Mouse (Mus musculus): ENCODE results near the gene Tnfaip6. TPM values are rescaled to one million over a fixed set of nuclear protein-coding genes. Genes with fewer than 3 reads are reported as not detected.

Gene Tnfaip6
- polyA plus RNA-seq, 1 experiment from 2014 or later = 17.0 TPM

DNA sequence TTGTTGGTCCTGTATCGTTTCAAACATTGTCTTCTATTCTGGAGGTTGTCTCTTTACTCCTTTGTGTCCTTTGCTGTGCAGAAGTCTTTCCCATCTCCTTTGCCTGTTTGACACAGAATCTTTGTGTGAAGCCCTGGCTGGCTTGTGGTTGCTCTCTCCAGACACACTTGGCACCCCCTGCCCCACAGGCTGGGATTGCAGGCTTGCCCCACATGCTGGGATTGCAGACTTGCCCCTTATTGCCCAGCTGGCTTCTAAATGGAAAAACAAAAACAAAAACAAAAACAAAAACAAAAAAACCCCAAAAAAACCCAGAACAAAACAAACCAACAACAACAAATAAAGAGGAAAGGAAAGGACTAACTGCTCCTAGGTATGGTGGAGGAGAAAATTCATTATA lies 30.8 kb downstream of the Tnfaip6 start:
- Histone ChIP-seq H3K4me3 (ENCODE audit: low read depth, low read length) (no peak overlapping the region), H3K4me1 (ENCODE audit: control insufficient read depth, insufficient read depth, low read length) (peaks cover 4% of the 10 kb centered on the region; the same call in 1 of the 2 replicates), H3K9me3 (ENCODE audit: control insufficient read depth, low read length) (no peaks in the 10 kb centered on the region), H3K27ac (ENCODE audit: low read depth, low read length) (no peak overlapping the region), H3K9ac (ENCODE audit: low read length) (no peak overlapping the region), H3K4me2 (no peak overlapping the region), H3K36me3 (ENCODE audit: control insufficient read depth, insufficient read depth, low read length) (no peaks in the 10 kb centered on the region), H3K27me3 (ENCODE audit: control insufficient read depth, insufficient read depth, low read length) (no peaks in the 10 kb centered on the region)
- ATAC-seq (ENCODE audit: low FRiP score) (no peak), DNase-seq (ENCODE audit: low spot score, missing footprints) (peak; percentile 53)
- WGBS = 68% methylated on average over 1 of the region's 1 CpGs

DNA sequence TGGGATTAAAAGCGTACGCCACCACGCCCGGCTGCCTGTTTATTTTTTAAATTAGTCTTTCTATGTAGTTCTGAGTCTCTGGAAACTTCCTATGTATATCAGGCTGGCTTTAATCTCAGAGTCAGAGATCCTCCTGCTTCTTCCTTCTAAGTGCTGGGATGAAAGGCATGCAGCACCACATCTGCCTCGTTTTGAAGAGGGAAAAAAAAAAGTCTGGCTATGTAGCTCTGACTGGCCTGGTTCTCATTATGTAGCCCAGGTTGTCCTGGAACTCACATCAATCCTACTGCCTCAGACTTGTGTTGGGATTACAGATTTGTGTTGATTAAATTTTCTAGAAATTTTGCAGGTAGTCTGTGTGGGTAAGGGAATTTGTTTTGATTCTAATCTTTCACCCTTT lies 33.0 kb downstream of the Tnfaip6 start:
- H3K27me3 ChIP-seq (ENCODE audit: control insufficient read depth, insufficient read depth, low read length) = no peaks in the 10 kb centered on the region
- H3K36me3 ChIP-seq (ENCODE audit: control insufficient read depth, insufficient read depth, low read length) = 0 out of 2 replicates have a peak, but pooled peaks cover 5% of the 10 kb centered on the region
- no peaks in the 10 kb centered on the region for H3K9me3 ChIP-seq (ENCODE audit: control insufficient read depth, low read length)
- no peak overlapping the region for H3K4me2 ChIP-seq
- H3K27ac ChIP-seq (ENCODE audit: low read depth, low read length) = no peak overlapping the region
- H3K4me3 ChIP-seq (ENCODE audit: low read depth, low read length) = no peak overlapping the region
- peak; percentile 81 for DNase-seq (ENCODE audit: low spot score, missing footprints)
- no peak overlapping the region for H3K9ac ChIP-seq (ENCODE audit: low read length)
- WGBS = 86% methylated on average over 5 of the region's 5 CpGs
- H3K4me1 ChIP-seq (ENCODE audit: control insufficient read depth, insufficient read depth, low read length) = peaks cover 4% of the 10 kb centered on the region; the same call in 1 of the 2 replicates
- no peak for ATAC-seq (ENCODE audit: low FRiP score)

DNA sequence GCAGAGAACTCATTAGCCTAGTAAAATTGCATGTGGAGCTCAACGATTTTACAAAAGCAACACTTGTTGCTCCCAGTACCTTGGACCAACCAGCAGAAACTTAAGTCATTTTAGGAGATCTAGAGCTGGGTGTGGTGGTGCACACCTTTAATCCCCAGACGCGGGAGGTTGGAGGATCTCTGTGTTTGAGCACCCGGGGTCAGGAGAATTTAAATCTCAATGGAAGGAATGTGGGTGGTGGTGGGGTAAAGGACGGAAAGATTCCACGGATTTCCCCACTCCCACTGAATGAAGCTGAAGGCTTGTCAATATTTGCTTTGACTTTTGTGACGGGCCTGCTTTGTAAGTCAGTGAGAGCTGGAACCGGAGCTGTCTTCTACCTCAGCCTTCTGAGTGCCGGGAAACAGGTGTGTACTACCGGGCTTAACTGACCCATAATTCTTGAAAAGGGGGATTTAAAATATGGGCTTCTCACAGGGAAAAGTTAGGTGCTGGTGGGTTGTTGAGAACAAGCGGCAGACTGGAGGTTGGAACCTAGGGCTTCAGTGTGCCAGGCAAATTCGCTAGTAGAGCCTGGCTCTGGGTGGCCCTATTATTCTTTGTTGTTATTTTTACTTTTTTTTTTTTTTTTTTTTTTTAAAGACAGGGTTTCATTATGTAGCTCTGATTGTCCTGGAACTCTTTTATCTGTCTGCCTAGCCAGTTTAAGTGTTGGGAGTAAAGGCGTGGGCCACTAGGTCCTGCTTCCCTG lies 33.6 kb downstream of the Tnfaip6 start:
- WGBS = 14% methylated on average over 13 of the region's 13 CpGs
- DNase-seq (ENCODE audit: low spot score, missing footprints) (peak; percentile 86), ATAC-seq (ENCODE audit: low FRiP score) (no peak)
- 0 out of 2 replicates have a peak, but pooled peaks cover 5% of the 10 kb centered on the region for H3K36me3 ChIP-seq (ENCODE audit: control insufficient read depth, insufficient read depth, low read length)
- H3K9ac ChIP-seq (ENCODE audit: low read length) = peak overlapping the region; percentile 97; the same call in 1 of the 2 replicates
- H3K4me3 ChIP-seq (ENCODE audit: low read depth, low read length) = peak overlapping the region; percentile 100; the same call in 1 of the 2 replicates
- H3K9me3 ChIP-seq (ENCODE audit: control insufficient read depth, low read length) = no peaks in the 10 kb centered on the region
- peak overlapping the region; percentile 54 for H3K4me2 ChIP-seq
- no peak overlapping the region for H3K27ac ChIP-seq (ENCODE audit: low read depth, low read length)
- peaks cover 4% of the 10 kb centered on the region; the same call in 1 of the 2 replicates for H3K4me1 ChIP-seq (ENCODE audit: control insufficient read depth, insufficient read depth, low read length)
- H3K27me3 ChIP-seq (ENCODE audit: control insufficient read depth, insufficient read depth, low read length) = no peaks in the 10 kb centered on the region

DNA sequence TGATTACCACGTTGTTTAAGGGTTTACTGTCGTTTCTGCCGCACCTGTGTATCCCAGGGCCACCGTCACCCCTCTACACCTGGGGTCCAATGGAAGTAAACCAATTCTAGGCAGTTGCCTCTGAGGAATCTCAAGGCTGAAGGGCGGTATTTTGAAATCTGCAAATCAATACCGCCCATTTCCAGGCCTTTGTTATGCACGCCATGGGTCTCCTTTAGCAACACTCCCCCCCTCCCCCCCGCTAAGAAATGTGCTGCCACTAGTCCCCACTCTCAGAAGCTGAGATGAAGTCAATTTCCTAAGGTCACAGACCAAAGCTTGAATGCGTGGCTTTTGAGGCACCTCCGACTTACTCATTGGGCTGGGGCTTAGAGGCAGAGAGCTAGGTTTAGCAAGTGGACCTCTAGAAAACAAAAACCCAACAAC lies 34.3 kb downstream of the Tnfaip6 start:
- Histone ChIP-seq H3K4me3 (ENCODE audit: low read depth, low read length) (peak overlapping the region; percentile 100), H3K9ac (ENCODE audit: low read length) (peak overlapping the region; percentile 97), H3K4me1 (ENCODE audit: control insufficient read depth, insufficient read depth, low read length) (peaks cover 4% of the 10 kb centered on the region; the same call in 1 of the 2 replicates), H3K27ac (ENCODE audit: low read depth, low read length) (peak overlapping the region; percentile 71; the same call in 1 of the 2 replicates), H3K36me3 (ENCODE audit: control insufficient read depth, insufficient read depth, low read length) (0 out of 2 replicates have a peak, but pooled peaks cover 5% of the 10 kb centered on the region), H3K9me3 (ENCODE audit: control insufficient read depth, low read length) (no peaks in the 10 kb centered on the region), H3K4me2 (peak overlapping the region; percentile 54), H3K27me3 (ENCODE audit: control insufficient read depth, insufficient read depth, low read length) (no peaks in the 10 kb centered on the region)
- DNase-seq (ENCODE audit: low spot score, missing footprints) (peak; percentile 96), ATAC-seq (ENCODE audit: low FRiP score) (peak; percentile 66)
- 1% methylated on average over 10 of the region's 10 CpGs for WGBS

DNA sequence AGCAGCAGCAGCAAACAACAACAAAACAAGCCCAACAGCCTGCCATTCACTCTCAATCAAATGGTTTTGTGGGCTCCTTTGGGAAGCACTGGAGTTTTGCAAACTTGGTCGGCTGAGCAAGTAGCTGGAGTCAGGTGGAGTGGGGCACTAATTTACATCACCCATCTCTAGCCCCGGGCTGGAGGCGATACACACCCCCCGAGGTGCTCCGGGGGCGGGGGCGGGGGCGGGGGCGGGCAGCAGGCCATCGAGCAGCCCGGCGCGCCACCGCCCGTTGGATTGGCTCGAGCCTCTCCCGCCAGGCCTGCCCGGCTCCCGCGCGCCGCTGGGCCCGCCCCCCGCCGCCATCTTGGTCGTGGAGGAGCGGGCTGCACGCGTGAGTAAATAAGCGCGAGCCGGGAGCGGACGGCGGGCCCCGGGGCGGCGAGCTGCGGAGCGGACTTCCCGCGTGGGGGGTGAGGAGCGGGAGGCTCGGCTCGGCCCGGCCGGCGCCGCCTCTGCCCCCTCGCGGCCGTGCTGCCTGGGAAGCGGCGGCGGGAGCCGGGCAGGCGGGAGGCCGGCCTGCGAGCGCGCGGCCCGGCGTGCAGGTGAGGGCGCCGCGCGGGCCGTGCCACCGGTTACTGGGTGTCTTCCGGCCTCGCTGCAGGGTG lies 34.8 kb downstream of the Tnfaip6 start, which contains the start of gene Rif1:
Gene Rif1 (plus strand): TSS at position 342 of the 650 bp plus-strand sequence.
- Histone ChIP-seq H3K9ac (ENCODE audit: low read length) (peak within 1 kb of the TSS; percentile 97), H3K27me3 (ENCODE audit: control insufficient read depth, insufficient read depth, low read length) (no peaks in the 10 kb centered on the region), H3K9me3 (ENCODE audit: control insufficient read depth, low read length) (no peaks in the 10 kb centered on the region), H3K27ac (ENCODE audit: low read depth, low read length) (peak within 1 kb of the TSS; percentile 71), H3K4me1 (ENCODE audit: control insufficient read depth, insufficient read depth, low read length) (peaks cover 4% of the 10 kb centered on the region; the same call in 1 of the 2 replicates), H3K4me2 (peak within 1 kb of the TSS; percentile 54), H3K36me3 (ENCODE audit: control insufficient read depth, insufficient read depth, low read length) (peaks cover 5% of the 10 kb centered on the region; the same call in 1 of the 2 replicates), H3K4me3 (ENCODE audit: low read depth, low read length) (peak within 1 kb of the TSS; percentile 100)
- WGBS = under 1% methylated on average over 58 of the region's 72 CpGs
- ATAC-seq (ENCODE audit: low FRiP score) = peak; percentile 96
- peak; percentile 98 for DNase-seq (ENCODE audit: low spot score, missing footprints)

DNA sequence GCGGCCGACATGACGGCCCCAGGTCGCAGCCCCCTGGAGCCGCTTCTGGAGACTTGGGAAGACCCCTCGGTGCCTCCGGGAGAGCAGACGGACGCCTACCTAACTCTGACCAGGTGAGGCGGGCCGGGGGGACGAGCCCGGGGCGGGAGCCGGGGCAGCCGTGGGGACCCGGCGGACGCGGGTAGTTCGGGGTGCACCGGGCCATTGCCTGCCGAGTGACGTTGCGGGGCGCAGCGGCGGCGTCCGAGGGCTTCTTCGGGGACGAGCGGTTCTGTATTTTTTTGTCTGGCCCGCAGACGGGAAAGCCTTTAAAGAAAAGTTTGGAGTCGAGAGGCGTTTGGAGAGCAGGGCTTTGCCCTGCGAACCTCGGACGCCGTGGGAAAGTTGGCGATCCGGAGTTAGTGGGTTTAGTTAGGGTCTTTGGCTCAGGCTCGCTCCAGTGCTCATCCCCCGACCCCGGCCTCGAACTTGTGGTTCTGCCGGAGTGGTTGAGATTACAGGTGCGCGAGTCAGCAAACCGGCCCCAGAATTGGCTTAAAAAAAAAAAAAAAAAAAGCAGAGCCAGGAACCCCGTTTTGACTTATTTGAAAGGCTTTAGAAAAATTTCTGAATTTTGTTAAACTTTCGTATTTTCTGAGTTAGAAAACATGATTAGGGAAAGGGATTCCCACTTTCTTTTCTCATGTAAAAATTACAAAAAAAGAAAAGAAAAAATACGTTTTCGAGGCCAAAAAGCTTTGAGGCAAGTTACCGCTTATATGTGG lies 35.5 kb downstream of the Tnfaip6 start:
- DNase-seq (ENCODE audit: low spot score, missing footprints) (peak; percentile 93), ATAC-seq (ENCODE audit: low FRiP score) (peak; percentile 10; the same call in 1 of the 2 replicates)
- Histone ChIP-seq H3K9ac (ENCODE audit: low read length) (peak overlapping the region; percentile 97), H3K4me1 (ENCODE audit: control insufficient read depth, insufficient read depth, low read length) (peaks cover 4% of the 10 kb centered on the region; the same call in 1 of the 2 replicates), H3K36me3 (ENCODE audit: control insufficient read depth, insufficient read depth, low read length) (peaks cover 5% of the 10 kb centered on the region; the same call in 1 of the 2 replicates), H3K9me3 (ENCODE audit: control insufficient read depth, low read length) (no peaks in the 10 kb centered on the region), H3K4me3 (ENCODE audit: low read depth, low read length) (peak overlapping the region; percentile 100), H3K4me2 (peak overlapping the region; percentile 54), H3K27ac (ENCODE audit: low read depth, low read length) (peak overlapping the region; percentile 71), H3K27me3 (ENCODE audit: control insufficient read depth, insufficient read depth, low read length) (no peaks in the 10 kb centered on the region)
- 1% methylated on average over 56 of the region's 56 CpGs for WGBS

DNA sequence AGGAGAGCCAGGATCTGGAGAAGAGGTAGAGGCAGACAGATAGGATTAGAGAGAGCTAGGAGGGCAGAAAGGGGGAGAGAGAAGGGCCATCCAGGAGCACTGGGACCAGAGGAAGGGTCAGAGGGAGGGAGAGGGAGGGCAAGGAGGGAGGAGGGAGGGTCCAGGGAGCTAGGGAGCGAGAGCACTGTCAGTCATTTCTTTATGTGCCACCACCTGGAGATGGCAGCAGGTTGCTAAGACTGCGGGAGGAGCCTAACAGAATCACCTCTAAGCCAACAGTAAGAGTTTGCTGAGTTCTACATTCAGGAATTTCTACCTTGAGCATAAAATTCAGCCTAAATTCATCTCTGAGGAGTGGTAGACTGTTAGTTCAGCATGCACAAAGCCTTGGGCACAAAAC lies 40.9 kb downstream of the Tnfaip6 start:
- H3K27ac ChIP-seq (ENCODE audit: low read depth, low read length) = no peak overlapping the region
- no peak overlapping the region for H3K9ac ChIP-seq (ENCODE audit: low read length)
- peaks cover 9% of the 10 kb centered on the region for H3K36me3 ChIP-seq (ENCODE audit: control insufficient read depth, insufficient read depth, low read length)
- ATAC-seq (ENCODE audit: low FRiP score) = no peak
- H3K4me1 ChIP-seq (ENCODE audit: control insufficient read depth, insufficient read depth, low read length) = no peaks in the 10 kb centered on the region; the same call in 1 of the 2 replicates
- no peak overlapping the region for H3K4me3 ChIP-seq (ENCODE audit: low read depth, low read length)
- no peaks in the 10 kb centered on the region for H3K9me3 ChIP-seq (ENCODE audit: control insufficient read depth, low read length)
- H3K27me3 ChIP-seq (ENCODE audit: control insufficient read depth, insufficient read depth, low read length) = no peaks in the 10 kb centered on the region
- peak; percentile 80 for DNase-seq (ENCODE audit: low spot score, missing footprints)
- 97% methylated on average over 2 of the region's 2 CpGs for WGBS
- H3K4me2 ChIP-seq = no peak overlapping the region

DNA sequence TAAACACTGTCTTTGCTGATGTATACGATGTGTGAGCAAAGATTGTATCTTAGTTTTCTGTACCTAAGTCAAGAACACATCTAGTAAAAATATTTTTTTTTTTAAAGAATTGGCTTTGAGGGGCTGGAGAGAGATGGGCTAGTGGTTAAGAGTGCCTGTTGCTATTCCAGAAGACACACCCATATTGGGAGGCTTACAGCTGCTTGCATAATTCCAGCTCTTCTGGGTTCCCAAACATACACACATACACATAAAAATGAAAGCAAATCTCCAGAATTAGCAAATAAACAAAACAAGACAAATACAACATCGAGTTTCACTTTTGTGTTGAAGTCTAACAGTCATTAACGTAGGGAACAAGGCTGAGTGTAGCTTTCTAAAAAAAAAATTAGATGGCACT lies 46.2 kb downstream of the Tnfaip6 start:
- 96% methylated on average over 3 of the region's 3 CpGs for WGBS

More for the DNA sequence above, 46.2 kb downstream of the Tnfaip6 start:
- DNase-seq (ENCODE audit: low spot score, missing footprints) = no peak
- ATAC-seq (ENCODE audit: low FRiP score) = no peak
- no peaks in the 10 kb centered on the region for H3K9me3 ChIP-seq (ENCODE audit: control insufficient read depth, low read length)
- peaks cover 13% of the 10 kb centered on the region for H3K36me3 ChIP-seq (ENCODE audit: control insufficient read depth, insufficient read depth, low read length)
- no peak overlapping the region for H3K27ac ChIP-seq (ENCODE audit: low read depth, low read length)
- no peaks in the 10 kb centered on the region for H3K27me3 ChIP-seq (ENCODE audit: control insufficient read depth, insufficient read depth, low read length)
- no peak overlapping the region for H3K4me2 ChIP-seq
- H3K4me1 ChIP-seq (ENCODE audit: control insufficient read depth, insufficient read depth, low read length) = no peaks in the 10 kb centered on the region
- no peak overlapping the region for H3K4me3 ChIP-seq (ENCODE audit: low read depth, low read length)
- no peak overlapping the region for H3K9ac ChIP-seq (ENCODE audit: low read length)
